Mouse (Mus musculus): Measurements from ENCODE around the gene Ubl5. TPM values are rescaled to one million over a fixed set of nuclear protein-coding genes. Genes with fewer than 3 reads are reported as not detected.

Ubl5 gene
- polyA plus RNA-seq, 1 experiment from 2014 or later = 375 TPM

- 96% methylated on average over 19 of the region's 19 CpGs for WGBS
- Histone ChIP-seq H3K9me3 (no peaks in the 10 kb centered on the region), H3K36me3 (peaks cover 24% of the 10 kb centered on the region), H3K9ac (no peak overlapping the region), H3K27ac (no peak overlapping the region), H3K4me3 (no peak overlapping the region), H3K27me3 (no peaks in the 10 kb centered on the region), H3K4me1 (peaks cover 14% of the 10 kb centered on the region), H3K4me2 (replicated peaks) (no peak overlapping the region)
- ATAC-seq (ENCODE audit: low FRiP score, low read depth) = no peak
Observed at GRCm38 (mm10) chr9:20638552-20638951, 4.1 kb upstream of the Ubl5 start.

GRCm38 (mm10) chr9:20639486-20639885 lies 3.2 kb upstream of the Ubl5 start:
- H3K4me3 ChIP-seq = no peak overlapping the region
- H3K9ac ChIP-seq = no peak overlapping the region
- no peaks in the 10 kb centered on the region for H3K27me3 ChIP-seq
- H3K27ac ChIP-seq = no peak overlapping the region
- H3K4me2 ChIP-seq (replicated peaks) = no peak overlapping the region
- H3K36me3 ChIP-seq = peaks cover 24% of the 10 kb centered on the region
- ATAC-seq (ENCODE audit: low FRiP score, low read depth) = no peak
- H3K4me1 ChIP-seq = peaks cover 19% of the 10 kb centered on the region
- no peaks in the 10 kb centered on the region for H3K9me3 ChIP-seq
- WGBS = 86% methylated on average over 4 of the region's 4 CpGs

DNA sequence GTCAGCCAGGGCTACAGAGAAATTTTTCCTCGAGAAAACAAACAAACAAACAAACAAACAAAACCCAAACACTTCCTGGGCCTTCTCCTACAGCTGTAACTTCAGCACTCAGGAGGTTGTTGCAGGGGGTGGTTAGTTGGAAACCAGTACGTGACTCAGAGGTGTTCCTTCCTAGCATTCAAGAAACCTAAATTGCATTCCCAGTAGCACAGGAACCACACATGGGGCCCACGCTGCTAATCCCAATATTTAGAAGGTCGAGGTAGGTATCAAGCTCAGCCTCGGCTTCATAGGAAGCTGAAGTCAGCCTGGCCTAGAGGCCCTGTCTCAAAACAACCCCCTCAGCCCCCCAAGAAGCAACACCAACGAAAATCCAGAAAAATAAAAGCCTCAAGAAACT lies 1.2 kb upstream of the Ubl5 start:
- Histone ChIP-seq H3K4me3 (peak overlapping the region; percentile 88), H3K9me3 (no peaks in the 10 kb centered on the region), H3K36me3 (peaks cover 30% of the 10 kb centered on the region), H3K4me2 (replicated peaks) (peak overlapping the region; percentile 98), H3K27ac (no peak overlapping the region), H3K9ac (peak overlapping the region; percentile 92), H3K27me3 (no peaks in the 10 kb centered on the region), H3K4me1 (peaks cover 30% of the 10 kb centered on the region)
- WGBS = 20% methylated on average over 6 of the region's 6 CpGs
- ATAC-seq (ENCODE audit: low FRiP score, low read depth) = no peak

GRCm38 (mm10) chr9:20642896-20643466 lies 303 bp downstream of the Ubl5 start:
- ATAC-seq (ENCODE audit: low FRiP score, low read depth) = peak; percentile 80

GRCm38 (mm10) chr9:20643781-20644180 lies 1.1 kb downstream of the Ubl5 start:
- peak overlapping the region; percentile 88 for H3K4me3 ChIP-seq
- no peaks in the 10 kb centered on the region for H3K9me3 ChIP-seq
- H3K9ac ChIP-seq = peak overlapping the region; percentile 87
- peaks cover 33% of the 10 kb centered on the region for H3K36me3 ChIP-seq
- no peaks in the 10 kb centered on the region for H3K27me3 ChIP-seq
- H3K27ac ChIP-seq = no peak overlapping the region; the same call in 1 of the 2 replicates
- peaks cover 30% of the 10 kb centered on the region for H3K4me1 ChIP-seq
- peak overlapping the region; percentile 98 for H3K4me2 ChIP-seq (replicated peaks)
- ATAC-seq (ENCODE audit: low FRiP score, low read depth) = no peak
- 9% methylated on average over 13 of the region's 13 CpGs for WGBS

More at GRCm38 (mm10) chr9:20642896-20643466, 303 bp downstream of the Ubl5 start:
- Histone ChIP-seq H3K9ac (peak overlapping the region; percentile 87), H3K27me3 (no peaks in the 10 kb centered on the region), H3K9me3 (no peaks in the 10 kb centered on the region), H3K27ac (peak overlapping the region; percentile 86), H3K36me3 (peaks cover 33% of the 10 kb centered on the region), H3K4me1 (peaks cover 30% of the 10 kb centered on the region), H3K4me2 (replicated peaks) (peak overlapping the region; percentile 98), H3K4me3 (peak overlapping the region; percentile 88)
- under 1% methylated on average over 30 of the region's 30 CpGs for WGBS

DNA sequence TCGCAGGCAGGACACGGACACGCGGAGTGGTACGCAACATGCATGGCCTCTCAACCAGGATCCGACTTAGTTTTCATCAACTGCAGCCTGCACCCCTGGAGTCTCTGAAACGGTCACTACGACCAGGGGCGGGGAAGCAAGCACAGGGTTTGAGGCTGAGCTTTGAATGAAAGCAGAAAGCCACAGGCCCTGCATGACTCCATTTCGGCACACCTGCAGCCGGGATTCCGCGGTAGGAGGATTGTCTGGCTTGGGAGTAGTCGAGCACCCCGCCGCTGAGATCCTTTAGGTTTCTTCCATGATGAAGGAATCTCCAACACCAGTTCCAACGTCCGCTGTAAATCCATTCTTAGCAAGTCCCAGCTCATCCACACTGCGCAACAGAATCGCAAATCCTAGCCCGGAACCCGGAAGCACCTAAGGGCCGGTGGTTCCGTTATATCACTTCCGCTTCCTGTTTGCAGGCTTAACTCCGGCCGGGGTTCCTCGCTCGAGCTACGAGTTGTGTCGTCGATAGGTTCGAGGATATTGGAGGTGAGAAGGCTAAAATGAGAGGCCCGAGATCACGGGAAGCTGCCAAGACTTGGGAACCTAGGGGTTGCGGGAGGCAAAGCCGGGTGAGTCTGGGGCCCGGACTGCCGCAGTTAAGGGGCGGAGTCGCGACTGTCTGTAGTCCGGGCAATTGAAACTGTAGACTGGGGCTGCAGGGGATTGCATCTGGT lies 1.8 kb downstream of the Ubl5 start, which contains the start of gene Fbxl12:
Gene Fbxl12, minus strand, starts transcription at position 408 of the 722 bp plus-strand sequence.
- H3K9me3 ChIP-seq = no peaks in the 10 kb centered on the region
- peak within 1 kb of the TSS; percentile 87 for H3K9ac ChIP-seq
- ATAC-seq (ENCODE audit: low FRiP score, low read depth) = no peak
- H3K4me2 ChIP-seq (replicated peaks) = peak within 1 kb of the TSS; percentile 98
- WGBS = under 1% methylated on average over 43 of the region's 43 CpGs
- no peaks in the 10 kb centered on the region for H3K27me3 ChIP-seq
- peak within 1 kb of the TSS; percentile 88 for H3K4me3 ChIP-seq
- H3K36me3 ChIP-seq = peaks cover 32% of the 10 kb centered on the region
- peaks cover 30% of the 10 kb centered on the region for H3K4me1 ChIP-seq
- H3K27ac ChIP-seq = peak within 1 kb of the TSS; percentile 64

GRCm38 (mm10) chr9:20645121-20645520 lies 2.4 kb downstream of the Ubl5 start:
- peak overlapping the region; percentile 98 for H3K4me2 ChIP-seq (replicated peaks)
- no peak for ATAC-seq (ENCODE audit: low FRiP score, low read depth)
- H3K9ac ChIP-seq = peak overlapping the region; percentile 87
- peaks cover 32% of the 10 kb centered on the region for H3K36me3 ChIP-seq
- H3K9me3 ChIP-seq = no peaks in the 10 kb centered on the region
- no peaks in the 10 kb centered on the region for H3K27me3 ChIP-seq
- H3K27ac ChIP-seq = peak overlapping the region; percentile 64
- peaks cover 30% of the 10 kb centered on the region for H3K4me1 ChIP-seq
- 4% methylated on average over 17 of the region's 17 CpGs for WGBS
- H3K4me3 ChIP-seq = peak overlapping the region; percentile 88

GRCm38 (mm10) chr9:20651602-20652259 lies 9.1 kb downstream of the Ubl5 start, which contains the start of gene Pin1:
Pin1 (plus strand) TSS chr9:20652095.
- Histone ChIP-seq H3K27me3 (no peaks in the 10 kb centered on the region), H3K36me3 (peaks cover 54% of the 10 kb centered on the region), H3K4me1 (peaks cover 26% of the 10 kb centered on the region), H3K9me3 (no peaks in the 10 kb centered on the region), H3K4me3 (peak within 1 kb of the TSS; percentile 92), H3K9ac (peak within 1 kb of the TSS; percentile 93), H3K4me2 (replicated peaks) (peak within 1 kb of the TSS; percentile 81), H3K27ac (peak within 1 kb of the TSS; percentile 33; the same call in 1 of the 2 replicates)
- ATAC-seq (ENCODE audit: low FRiP score, low read depth) = peak; percentile 100
- WGBS = under 1% methylated on average over 45 of the region's 45 CpGs

- H3K27me3 ChIP-seq = no peaks in the 10 kb centered on the region
- under 1% methylated on average over 25 of the region's 25 CpGs for WGBS
- peak; percentile 4 for ATAC-seq (ENCODE audit: low FRiP score, low read depth)
- H3K4me1 ChIP-seq = peaks cover 26% of the 10 kb centered on the region
- peaks cover 54% of the 10 kb centered on the region for H3K36me3 ChIP-seq
- H3K4me3 ChIP-seq = peak overlapping the region; percentile 92
- H3K9ac ChIP-seq = peak overlapping the region; percentile 93
- no peaks in the 10 kb centered on the region for H3K9me3 ChIP-seq
- peak overlapping the region; percentile 81 for H3K4me2 ChIP-seq (replicated peaks)
- H3K27ac ChIP-seq = peak overlapping the region; percentile 33; the same call in 1 of the 2 replicates
Observed at GRCm38 (mm10) chr9:20652260-20652658, 9.6 kb downstream of the Ubl5 start.

GRCm38 (mm10) chr9:20653859-20654258 lies 11.2 kb downstream of the Ubl5 start:
- WGBS = 91% methylated on average over 3 of the region's 3 CpGs
- Histone ChIP-seq H3K36me3 (peaks cover 57% of the 10 kb centered on the region), H3K4me1 (peaks cover 26% of the 10 kb centered on the region), H3K4me2 (replicated peaks) (peak overlapping the region; percentile 81), H3K9ac (no peak overlapping the region), H3K9me3 (no peaks in the 10 kb centered on the region), H3K27me3 (no peaks in the 10 kb centered on the region), H3K27ac (no peak overlapping the region), H3K4me3 (peak overlapping the region; percentile 92; the same call in 1 of the 2 replicates)
- ATAC-seq (ENCODE audit: low FRiP score, low read depth) = no peak

- Histone ChIP-seq H3K9ac (no peak overlapping the region), H3K9me3 (no peaks in the 10 kb centered on the region), H3K4me2 (replicated peaks) (no peak overlapping the region), H3K36me3 (peaks cover 88% of the 10 kb centered on the region), H3K4me1 (peaks cover 20% of the 10 kb centered on the region), H3K27ac (no peak overlapping the region), H3K27me3 (no peaks in the 10 kb centered on the region), H3K4me3 (no peak overlapping the region)
- 87% methylated on average over 3 of the region's 3 CpGs for WGBS
- ATAC-seq (ENCODE audit: low FRiP score, low read depth) = no peak
Observed at GRCm38 (mm10) chr9:20657546-20657945, 14.9 kb downstream of the Ubl5 start.

DNA sequence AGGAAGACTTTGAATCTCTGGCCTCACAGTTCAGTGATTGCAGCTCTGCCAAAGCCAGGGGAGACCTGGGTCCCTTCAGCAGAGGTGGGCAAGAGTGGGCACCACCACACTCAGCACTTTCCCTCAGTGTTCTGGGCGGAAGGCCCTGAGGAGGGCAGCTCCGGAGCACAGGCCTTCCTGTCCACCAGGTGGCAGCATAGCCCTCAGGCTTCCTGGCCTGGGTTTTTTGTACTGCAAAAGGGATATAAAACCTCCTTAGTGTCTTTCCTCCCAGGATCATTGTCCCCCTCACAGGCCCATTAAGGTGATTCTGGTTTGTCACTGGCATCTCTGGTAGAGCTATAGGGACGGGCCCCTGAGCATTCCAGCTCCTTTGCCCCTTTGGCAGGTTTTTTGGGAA lies 19.6 kb downstream of the Ubl5 start:
- H3K36me3 ChIP-seq = peaks cover 78% of the 10 kb centered on the region
- no peak for ATAC-seq (ENCODE audit: low FRiP score, low read depth)
- no peaks in the 10 kb centered on the region for H3K27me3 ChIP-seq
- WGBS = 58% methylated on average over 3 of the region's 3 CpGs
- H3K27ac ChIP-seq = no peak overlapping the region
- H3K4me1 ChIP-seq = peaks cover 15% of the 10 kb centered on the region
- no peaks in the 10 kb centered on the region for H3K9me3 ChIP-seq
- no peak overlapping the region for H3K9ac ChIP-seq
- H3K4me3 ChIP-seq = no peak overlapping the region
- H3K4me2 ChIP-seq (replicated peaks) = no peak overlapping the region

Measured in limb, embryonic 13.5 days (tissue).